Mouse (Mus musculus) bone marrow, adult 2 months (tissue): ENCODE measurements around the gene Casc4.

Experiments used
- CTCF ChIP-seq: fragments of 200-500 bp; IDR thresholded peaks from 2 replicates; pipeline ENCODE4 v1.5.1; 2011; ENCODE audit warnings: low read length, control low read depth; ENCODE audit not compliant: control insufficient read depth, insufficient read depth
- POLR2A ChIP-seq: fragments of 200-500 bp; IDR thresholded peaks from 2 replicates; pipeline ENCODE4 v1.6.1; 2011; ENCODE audit warnings: low read depth, mild to moderate bottlenecking, control low read depth, low read length, borderline replicate concordance; ENCODE audit not compliant: control insufficient read depth

DNA sequence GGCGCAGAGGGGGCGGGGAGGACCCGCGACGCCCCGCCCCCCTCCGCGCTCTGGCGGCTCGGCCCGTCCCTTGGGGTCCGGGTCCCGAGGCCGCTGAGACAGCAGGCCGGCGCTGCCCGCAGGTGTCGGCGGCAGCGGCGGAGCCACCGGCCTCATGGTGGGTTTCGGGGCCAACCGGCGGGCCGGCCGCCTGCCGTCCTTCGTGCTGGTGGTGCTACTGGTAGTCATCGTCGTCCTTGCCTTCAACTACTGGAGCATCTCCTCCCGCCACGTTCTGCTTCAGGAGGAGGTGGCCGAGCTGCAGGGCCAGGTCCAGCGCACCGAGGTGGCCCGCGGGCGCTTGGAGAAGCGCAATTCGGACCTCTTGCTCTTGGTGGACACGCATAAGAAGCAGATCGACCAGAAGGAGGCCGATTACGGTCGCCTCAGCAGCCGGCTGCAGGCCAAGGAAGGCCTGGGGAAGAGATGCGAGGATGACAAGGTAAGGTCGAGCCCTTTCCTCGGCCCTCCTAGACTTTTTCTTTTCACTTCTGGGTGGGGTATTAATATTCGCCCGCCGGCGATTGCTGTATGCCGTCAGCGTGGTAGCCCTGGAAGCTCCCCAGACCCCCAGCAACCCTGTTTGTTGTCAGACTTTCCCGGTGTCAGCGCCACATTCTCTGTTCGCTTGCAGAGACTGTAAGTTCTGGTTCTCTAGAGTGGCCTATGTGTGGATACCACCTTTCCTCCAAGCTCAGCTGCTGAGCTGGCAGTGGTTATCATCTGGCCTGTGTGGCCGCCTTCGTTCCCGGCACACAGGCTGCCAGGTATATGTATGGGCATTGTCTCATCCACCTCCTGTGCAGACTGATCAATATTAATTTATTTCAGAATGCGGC, 520 bp downstream of the Casc4 start:
- TF ChIP-seq POLR2A (no peak), CTCF (no peak)
